Mouse (Mus musculus): ENCODE measurements at regions not wholly inside any gene's neighbourhood (a gene's known extent, or its start where the extent isn't known, plus 50 kb on each side); places are given as distances from the start of the nearest gene placed in this dataset.

GRCm38 (mm10) chr4:82167396-82167795 is 538.2 kb downstream of the Nfib start:
- TF ChIP-seq CTCF (IDR thresholded peaks at IDR 0.05; ENCODE audit: control insufficient read depth, insufficient read depth, insufficient read length) = no peak
- TF ChIP-seq MAX (IDR thresholded peaks at IDR 0.05) = no peak
- no peak for TF ChIP-seq MYOD1 (IDR thresholded peaks at IDR 0.05; ENCODE audit: control insufficient read depth, insufficient read length, low read depth)
- TF ChIP-seq CEBPB (IDR thresholded peaks at IDR 0.05; ENCODE audit: low read depth) = no peak
- TF ChIP-seq USF1 (IDR thresholded peaks at IDR 0.05; ENCODE audit: low read depth) = no peak
- TF ChIP-seq MYOG (IDR thresholded peaks at IDR 0.05; ENCODE audit: control insufficient read depth, extremely low read depth, insufficient read length) = no peak
- TF ChIP-seq FOSL1 (IDR thresholded peaks at IDR 0.05; ENCODE audit: insufficient read depth, low read length, poor library complexity, severe bottlenecking) = no peak
